Mouse (Mus musculus) left cerebral cortex, postnatal 4 days (tissue): ENCODE measurements around the gene Eif2b4. TPM values are rescaled to one million over a fixed set of nuclear protein-coding genes. Genes with fewer than 3 reads are reported as not detected.
"Not testable (repeated sequence)": the region's sequence is repeated elsewhere in the genome, so short reads cannot be mapped to it uniquely, and the experiment has no call there.

Experiments
- DNase-seq: peaks from one replicate; pipeline ENCODE4 v3.0.0-alpha.2; 2022
- intact Hi-C: fragments of 180-260 bp; cut with DNase I; formaldehyde crosslinking; loops from one replicate; pipeline ENCODE4 v1.15.1; 2025
- total RNA-seq, 2 experiments: library from RNA; stranded (reverse); gene quantifications; 2 replicates each; pipeline ENCODE4 v1.2.3; 2021

Eif2b4 gene
- 10 to 100 TPM; 45.8 to 48.3 TPM for total RNA-seq

DNA sequence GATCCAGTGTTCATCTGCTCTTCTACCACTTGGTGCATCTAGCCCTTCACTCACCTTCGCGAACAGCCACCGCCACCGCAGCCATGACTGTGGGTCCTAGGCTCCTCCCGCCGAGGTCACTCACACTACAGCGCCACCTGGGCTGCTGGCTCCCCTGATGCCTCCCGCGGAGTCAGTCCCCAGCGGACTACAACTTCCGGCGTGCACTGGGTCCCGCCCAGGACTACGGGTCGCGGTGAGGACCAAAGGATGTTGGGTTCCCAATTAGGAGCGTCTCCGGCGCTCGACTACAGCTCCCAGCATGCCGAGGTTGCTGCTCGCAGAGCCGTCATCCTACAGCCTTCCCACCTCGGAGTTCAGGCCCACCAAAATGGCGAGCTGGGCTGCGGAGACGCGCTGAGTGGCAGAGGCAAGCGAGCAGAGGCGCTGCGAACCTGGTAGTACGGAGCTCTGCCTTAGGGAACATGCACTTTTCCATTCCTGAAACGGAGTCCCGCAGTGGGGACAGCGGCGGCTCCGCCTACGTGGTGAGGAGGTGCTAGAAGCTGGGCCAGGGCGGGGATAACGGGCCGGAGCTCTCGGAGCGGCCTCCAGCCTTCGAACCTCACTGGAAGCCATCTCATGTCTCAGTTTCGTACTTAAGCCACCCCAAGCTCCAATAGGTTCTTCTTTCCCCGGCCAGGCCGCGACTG lies at the start of gene Eif2b4, which contains the start of gene Snx17:
TSS of gene Eif2b4 (minus strand) at position 492 of the 692 bp plus-strand sequence.
TSS of gene Snx17 (plus strand) at position 289 of the 692 bp plus-strand sequence.
- intact Hi-C loops = no loop called here
- peak; percentile 98 for DNase-seq

DNA sequence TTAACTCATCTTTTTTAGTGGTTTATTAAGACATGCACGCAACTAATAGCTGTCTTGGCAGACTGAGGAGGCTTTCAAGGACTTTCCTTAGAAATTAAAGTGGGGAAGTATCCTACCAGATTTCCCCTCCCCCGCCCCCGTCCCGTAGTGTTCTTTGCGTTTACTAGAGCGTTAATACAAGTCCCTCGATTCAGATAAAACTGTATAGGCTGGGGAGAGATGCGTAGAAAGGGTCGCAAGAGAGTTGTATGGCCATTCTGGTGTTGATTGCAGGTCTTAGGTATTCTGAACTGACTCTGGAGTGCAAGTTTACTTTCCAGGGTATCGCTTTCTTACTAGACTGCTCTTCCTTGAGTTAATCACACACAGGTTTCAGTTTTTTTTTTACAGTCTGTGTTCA lies 49.0 kb upstream of the Eif2b4 start:
- no peak for DNase-seq
- intact Hi-C loops = no loop called here

DNA sequence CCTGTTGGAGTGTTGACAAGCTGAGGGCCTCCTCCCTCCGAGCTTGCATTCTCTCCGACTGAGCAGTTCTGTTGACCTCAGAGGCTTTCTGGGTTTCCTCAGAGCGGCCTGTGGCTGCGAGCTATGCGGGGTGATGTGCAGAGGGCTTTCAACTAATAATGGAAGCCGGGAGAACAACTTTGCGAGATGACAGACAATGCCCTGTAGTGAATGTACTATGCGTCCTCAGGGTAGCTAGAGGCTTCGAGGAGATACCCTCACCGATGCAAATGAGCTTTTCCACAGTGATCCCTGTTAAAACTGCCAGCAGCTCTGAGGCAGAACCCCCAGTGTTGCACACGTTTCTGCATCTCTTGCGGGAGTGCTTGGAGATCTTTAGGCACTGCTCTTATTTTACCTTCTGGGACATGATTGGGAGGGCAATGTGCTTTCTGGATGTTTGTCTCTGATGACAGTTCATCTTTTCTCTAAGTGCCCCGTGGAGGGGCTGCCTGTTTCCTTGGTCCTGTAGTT lies 48.3 kb upstream of the Eif2b4 start:
- DNase-seq = no peak
- intact Hi-C loops = no loop called here

DNA sequence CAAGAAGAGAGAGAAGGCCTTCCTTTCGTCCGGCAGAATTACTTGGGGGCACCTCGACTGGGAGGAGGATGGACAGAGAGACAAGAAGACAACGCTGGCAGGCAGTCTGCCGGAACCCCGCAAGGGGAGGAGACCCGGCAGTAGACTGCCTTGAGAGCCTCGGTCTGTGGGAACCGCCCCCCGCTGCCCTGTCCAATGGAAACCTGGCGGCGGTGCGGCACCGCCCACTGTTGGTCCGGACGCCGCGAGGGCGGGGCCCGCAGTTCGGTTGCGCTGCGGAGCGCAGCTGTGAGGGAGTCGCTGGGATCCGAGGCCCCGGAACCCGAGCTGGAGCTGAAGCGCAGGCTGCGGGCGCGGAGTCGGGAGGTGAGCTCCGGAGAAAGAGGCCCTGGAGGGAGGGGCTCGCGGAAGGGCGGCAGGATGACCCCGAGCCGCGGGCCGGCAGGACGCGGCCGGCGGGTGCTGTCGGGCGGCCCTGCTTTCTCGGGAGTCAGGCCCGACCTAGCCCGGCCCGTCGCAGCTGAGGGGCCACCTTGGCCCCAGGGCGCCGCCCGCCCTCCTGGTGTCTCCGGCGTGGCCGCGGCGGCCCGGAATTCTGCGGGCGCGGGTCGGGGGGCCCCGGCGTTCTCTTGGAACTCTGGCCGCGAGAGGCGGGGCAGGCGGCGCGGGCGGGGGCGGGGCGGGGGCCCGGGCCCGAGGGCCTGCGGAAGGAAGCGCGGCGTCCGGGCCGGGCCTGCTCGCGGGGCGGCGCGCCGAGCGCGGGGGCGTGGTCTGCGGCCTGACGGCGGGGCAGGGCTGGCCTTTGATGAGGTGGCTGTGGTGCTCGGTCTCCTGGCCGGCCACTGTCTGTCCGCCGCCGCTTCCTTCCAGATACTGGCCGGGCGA lies 47.6 kb upstream of the Eif2b4 start, which contains the start of the genes Nrbp1 and Gm9970:
TSS of gene Nrbp1 (plus strand) at position 228 of the 885 bp plus-strand sequence.
TSS of gene Gm9970 (minus strand) at position 596 of the 885 bp plus-strand sequence.
- DNase-seq = peak; percentile 98
- intact Hi-C loops = no loop called here

DNA sequence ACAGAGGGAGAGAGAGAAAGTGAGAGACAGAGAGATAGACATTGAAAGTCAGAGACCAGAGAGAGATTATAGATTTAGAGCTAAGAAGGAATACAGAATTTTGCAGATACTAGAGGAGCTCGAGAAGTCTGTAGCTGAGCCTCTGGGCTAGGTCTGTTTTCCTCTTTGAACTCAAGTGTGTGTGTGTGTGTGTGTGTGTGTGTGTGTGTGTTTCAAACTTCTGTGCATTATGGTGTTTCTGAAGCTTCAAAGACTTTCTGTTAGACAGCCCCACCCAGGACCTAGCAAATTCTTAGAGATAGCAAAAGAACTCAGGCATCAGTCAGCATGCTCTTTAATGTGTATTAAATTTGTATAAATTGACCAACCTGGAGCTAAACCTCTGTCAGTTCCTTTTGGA lies 33.4 kb upstream of the Eif2b4 start:
- DNase-seq = no peak
- intact Hi-C loops = no loop called here

DNA sequence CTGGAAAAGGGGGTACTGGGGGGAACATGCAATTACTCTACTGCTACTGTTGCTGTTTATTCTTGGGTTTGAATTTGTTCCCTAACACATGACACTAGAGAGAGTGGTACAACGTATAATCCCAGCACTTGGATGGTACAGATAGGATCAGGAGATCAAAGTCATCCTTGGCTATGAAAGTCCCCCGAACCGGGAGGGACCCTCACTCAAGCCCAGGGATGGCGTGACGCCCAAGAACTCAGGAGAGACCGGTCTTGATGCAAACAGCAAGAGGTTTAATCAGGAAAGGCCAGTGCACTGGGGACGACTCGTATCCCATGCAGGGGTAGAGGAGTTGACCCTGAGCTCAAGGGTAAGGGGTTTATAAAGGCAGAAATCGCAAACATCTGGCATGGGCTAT lies 29.5 kb upstream of the Eif2b4 start:
- intact Hi-C loops = no loop called here
- DNase-seq = no peak

DNA sequence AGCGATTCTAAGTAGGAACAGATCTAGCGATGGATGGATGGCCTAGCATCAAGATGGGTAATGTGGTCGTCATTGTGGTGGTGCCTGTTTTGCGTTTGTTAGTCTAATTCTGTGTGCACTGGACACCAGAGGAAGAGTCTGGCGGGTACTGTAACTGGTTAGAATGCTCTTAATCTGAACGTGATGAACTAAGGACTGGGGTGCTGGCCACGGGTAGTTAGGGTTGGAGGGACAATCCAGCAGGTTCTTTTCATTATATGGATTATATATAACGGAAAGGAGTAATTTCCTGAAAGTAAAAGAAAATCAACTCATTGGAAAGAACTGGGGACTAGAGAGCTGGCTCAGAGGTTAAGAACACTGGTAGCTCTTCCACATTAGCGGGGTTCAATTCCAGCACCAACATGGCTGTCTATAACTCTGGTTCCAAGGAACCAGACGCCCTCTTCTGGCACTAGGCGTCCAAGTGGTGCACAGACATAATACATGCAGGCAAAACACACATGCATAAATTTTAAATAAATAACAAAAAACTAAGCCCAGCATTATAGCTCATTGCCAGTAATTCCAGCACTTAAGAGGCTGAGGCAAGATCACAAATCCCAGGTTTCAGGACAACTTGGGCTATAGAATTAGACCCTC lies 28.2 kb upstream of the Eif2b4 start:
- DNase-seq = peak; percentile 55
- intact Hi-C loops = no loop called here

DNA sequence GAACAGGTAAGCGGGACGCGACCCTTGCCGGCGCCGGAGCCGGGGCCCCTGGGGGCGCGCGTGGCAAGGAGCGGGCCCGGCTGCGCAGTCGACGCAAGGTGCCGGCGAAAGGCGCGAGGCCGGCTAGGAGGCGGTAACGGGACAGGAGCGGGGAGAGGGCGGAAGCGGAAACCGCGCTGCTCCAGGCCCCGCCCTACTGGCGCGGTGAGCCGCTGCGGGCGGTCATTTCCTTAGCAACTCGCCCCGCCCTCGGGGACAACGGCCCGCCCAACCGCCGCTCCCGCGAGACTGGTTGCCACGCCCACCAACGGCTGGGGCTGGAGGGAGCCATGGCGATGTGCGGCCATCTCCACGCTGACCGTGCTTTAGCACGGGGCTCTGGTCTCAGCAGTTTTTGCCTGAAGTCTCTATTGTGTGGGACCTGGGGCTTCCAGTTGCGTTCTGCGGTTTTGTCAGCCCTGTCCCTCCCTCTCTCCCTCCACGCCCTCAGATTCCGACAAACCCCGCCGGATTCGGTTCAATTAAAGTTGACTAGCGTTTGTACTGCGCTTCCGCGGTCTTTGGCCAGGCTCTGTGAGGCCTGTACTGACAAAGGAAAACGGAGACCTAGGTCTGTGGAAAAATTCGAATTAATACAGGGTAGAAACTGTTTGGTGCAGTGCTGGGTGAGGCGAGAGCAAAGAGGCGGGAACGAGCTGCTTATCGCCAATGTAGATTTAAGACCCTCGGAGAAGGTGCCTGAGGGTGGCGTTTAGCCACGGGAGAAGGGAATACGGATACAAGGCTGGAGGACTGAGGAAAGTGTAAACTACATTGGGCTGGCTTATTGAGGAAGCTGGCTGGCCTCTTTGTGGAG lies 27.4 kb upstream of the Eif2b4 start, which contains the start of gene Ppm1g:
TSS of gene Ppm1g (minus strand) at position 240 of the 856 bp plus-strand sequence.
- peak; percentile 99 for DNase-seq
- intact Hi-C loops = no loop called here

DNA sequence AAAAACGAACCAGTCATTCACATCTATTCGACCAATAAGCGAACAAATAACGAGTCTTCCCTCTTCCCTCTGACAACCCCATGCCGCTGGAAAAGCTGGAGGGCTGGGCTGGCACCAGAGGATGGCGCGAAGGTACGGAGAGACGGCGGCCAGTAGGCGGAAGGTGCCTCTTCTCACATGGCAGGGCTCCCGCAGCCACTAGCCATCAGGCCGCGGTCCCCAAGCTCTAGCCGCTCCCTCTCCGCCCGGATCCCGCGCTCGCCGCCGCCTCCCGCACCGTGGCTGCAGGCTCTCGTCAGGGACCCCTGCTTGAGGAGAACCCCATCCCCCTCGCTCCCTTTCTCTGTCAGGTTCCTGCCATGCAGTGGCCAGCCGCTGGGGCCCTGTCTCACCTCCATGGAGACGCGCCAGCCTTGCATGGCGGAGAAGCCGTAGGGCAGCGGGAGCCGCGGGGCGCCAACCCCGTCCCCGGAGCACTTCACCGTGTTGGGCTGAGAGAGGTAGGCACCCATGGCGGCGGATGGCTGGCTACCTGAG lies 26.7 kb upstream of the Eif2b4 start:
- DNase-seq = peak; percentile 61
- intact Hi-C loops = no loop called here

DNA sequence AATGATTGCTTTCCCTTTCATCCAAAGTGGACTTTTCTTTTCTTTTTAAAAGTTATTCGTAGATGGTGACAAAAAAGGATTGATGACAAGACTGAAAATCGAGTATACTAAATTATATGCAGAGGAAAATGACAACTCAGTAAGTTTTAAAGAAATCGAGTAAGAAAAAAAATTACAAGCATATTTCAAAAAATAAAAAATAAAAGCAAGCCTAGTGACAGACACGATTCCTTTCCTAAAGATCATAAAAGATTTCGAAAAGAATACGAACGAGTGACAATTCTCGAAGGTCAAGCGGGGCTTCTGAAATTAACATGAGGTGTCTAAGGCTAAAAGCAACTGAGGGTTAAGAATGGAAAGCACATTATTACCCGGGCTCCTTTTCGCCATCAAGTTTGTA lies 26.2 kb upstream of the Eif2b4 start:
- intact Hi-C loops = no loop called here
- no peak for DNase-seq

DNA sequence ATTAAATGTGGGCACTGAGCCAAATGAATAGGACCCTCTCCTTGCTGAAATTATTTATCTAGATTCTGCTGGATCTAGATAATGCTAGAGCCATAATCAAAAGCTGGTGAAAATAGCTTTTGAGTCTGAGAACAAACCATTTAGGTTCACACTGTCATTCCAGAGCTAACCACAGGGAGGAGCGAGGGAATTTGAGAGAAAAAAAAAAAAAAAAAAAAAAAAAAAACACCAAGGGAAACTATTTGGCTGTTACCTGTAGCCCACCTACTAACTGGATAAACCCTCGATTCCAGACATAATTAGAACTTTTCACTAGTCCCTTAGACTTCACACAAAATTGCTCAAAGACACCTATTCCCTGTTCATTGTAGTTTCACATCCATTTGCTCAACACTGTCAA lies 25.8 kb upstream of the Eif2b4 start:
- intact Hi-C loops = no loop called here
- no peak for DNase-seq

DNA sequence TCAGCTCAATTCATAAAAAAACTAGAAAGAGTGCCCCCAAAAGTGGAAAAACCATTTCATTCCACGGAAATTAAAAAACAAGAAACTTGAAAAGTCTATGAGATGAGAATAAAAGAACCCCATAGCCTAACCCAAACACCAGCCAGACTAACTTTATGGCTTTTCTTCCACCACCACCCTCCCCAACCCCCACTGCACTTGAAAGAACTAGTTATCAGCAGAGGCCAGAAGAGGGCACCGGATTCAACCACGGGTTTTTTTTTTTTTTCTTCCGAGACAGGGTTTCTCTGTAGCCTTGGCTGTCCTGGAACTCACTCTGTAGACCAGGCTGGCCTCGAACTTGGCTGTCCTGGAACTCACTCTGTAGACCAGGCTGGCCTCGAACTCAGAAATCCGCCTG lies 25.1 kb upstream of the Eif2b4 start:
- intact Hi-C loops = no loop called here
- DNase-seq = no peak

DNA sequence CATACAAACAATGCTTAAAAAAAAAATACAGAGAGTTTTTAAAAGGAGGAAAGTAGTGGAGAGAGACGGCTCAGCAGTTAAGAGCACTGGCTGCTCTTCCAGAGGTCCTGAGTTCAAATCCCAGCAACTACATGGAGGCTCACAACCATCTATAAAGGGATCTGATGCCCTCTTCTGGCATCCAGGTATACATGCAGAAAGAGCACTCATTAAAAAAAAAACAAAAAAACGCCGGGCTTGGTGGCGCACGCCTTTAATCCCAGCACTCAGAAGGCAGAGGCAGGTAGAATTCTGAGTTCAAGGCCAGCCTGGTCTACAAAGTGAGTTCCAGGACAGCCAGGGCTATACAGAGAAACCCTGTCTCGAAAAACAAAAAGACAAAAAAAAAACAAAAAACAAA lies 23.3 kb upstream of the Eif2b4 start:
- intact Hi-C loops = not testable (repeated sequence)

DNA sequence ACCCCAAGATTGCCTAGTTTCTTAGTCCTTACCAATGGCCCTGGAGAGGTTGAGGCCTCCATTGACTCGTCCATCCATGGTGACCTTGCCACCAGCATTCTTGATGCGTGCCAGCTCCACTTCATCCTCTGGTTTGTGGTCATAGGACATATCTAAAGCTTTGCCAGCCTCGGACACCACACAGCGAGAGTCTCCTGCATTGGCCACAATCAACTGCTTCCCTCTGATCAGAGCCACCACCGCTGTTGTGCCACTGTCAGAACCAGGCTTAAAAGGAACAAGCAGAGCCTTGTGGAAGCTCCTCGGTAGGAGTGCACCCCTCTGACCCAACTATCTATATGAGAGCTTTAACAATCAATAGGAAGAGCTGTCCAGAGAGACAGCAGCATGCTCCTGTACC lies 11.2 kb upstream of the Eif2b4 start:
- no peak for DNase-seq
- intact Hi-C loops = no loop called here

More for the DNA sequence above, 23.3 kb upstream of the Eif2b4 start:
- DNase-seq = not testable (repeated sequence)

DNA sequence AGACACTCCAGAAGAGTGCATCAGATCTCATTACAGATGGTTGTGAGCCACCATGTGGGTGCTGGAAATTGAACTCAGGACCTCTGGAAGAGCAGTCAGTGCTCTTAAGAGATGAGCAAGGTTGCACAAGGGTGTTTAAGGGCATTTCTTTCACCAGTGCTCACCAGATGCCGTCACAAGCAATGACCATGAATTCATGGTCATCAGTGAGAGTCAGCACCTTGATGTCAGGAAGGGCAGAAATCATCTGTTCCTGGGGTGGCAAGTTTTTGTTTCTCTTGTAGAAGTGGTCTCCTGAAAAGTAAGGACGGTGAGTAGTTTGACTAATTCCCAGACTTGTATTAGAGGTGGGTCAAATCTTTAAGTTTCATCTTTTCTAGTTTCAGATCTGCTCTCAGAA lies 10.6 kb upstream of the Eif2b4 start:
- DNase-seq = no peak
- intact Hi-C loops = no loop called here

DNA sequence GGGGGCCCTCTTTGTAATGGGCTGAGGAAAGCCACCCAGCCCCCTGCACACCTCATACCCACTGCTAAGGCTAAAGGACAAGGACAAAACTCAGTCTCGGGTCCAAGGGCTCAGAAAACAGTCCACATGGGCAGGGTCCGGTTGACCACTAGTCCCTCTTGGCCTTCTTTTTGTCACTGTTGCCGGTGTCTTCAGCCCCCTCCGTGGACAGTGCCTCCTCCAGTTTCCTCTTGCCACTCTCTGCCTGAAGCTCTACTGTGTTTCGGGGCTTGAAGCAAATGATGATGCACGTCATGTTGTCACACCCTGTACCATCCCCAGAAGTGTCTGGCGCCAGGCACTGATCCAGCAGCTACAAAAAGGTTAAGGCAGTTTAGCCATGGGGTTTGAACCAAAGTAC lies 9.7 kb upstream of the Eif2b4 start:
- no peak for DNase-seq
- intact Hi-C loops = no loop called here

DNA sequence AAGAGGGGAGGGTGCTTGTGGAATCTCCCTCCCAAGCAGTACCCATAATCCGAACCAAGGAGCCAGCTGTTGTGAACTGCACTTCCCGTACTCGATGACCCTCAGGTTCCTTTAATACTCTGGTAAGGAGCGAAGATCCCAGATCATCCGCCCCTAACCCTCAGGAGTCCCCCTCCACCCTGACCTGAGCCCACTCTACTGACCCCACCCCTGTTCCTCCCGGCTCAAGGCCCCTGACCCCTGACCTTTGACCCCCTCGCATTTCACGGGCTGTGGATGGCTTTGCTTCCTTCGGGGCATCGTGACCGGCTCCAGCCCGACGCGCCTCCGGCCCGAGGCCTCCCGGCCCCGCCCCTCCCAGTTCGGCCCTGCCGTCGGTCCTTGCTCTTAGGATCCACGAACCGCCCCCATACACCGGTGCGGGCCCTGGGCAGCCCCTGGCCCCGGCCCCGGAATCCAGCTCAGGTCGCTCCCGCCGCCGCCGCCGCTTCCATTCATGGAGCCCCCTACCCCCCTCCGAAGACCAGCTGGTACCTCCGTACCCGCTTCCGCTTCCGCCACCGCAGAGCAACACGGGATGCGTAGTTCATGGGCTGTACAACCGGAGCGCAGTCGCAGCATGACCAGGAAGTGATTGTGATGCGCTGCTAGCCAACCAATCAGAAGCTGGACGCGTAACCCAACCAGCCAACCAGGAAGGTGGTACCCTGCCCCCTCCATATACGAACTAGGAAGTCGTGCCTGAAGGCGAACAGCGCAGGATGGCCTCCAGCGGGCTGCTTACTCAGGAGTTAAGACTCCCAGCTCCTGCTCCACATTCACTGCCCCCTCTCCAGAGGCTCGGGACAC lies 8.7 kb upstream of the Eif2b4 start, which contains the start of gene Zfp513:
TSS of gene Zfp513 (minus strand) at position 562 of the 849 bp plus-strand sequence.
- intact Hi-C loops = no loop called here
- peak; percentile 95 for DNase-seq

DNA sequence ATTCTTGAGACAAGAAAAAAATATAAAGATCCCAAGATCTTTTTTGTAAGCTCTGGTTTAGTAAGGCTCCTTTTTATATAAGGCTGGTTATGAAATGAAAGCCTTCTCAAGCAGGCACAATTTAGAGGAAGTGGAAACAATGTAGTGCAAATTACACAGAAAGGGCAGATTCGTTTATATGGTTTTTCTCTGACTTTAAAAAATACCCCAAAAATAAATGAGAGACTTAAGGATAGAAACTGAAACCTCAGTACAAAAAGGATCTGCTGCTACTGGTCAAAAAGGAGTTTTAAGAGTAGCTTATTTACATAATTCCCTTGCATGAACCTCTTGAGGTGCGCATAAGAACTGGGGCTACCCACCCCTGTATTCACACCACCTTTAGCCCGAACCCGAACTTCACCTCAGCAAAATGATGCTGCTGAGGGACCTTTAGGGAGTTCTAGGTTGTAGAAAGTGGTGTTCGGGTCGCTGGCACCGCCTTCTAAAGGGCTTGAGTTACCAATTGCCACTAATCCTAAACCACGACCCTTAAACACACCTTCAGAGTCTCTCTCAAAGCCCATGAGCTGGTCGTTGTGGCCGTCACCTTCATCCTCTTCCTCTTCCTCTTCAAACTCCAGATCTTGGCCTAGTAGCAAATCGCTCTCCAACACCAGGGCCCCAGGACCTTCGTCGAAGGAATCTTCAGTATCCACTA lies 8.0 kb upstream of the Eif2b4 start:
- no peak for DNase-seq
- intact Hi-C loops = no loop called here
